Mouse (Mus musculus): Measurements from ENCODE around the gene Prmt8.

Prmt8 gene

GRCm38 (mm10) chr6:127739921-127740320, 29.4 kb downstream of the Prmt8 start:
- in situ Hi-C loops (cut with MboI): no loop called here

- in situ Hi-C loops (cut with MboI): no loop called here
Measured at GRCm38 (mm10) chr6:127735130-127735981, 33.9 kb downstream of the Prmt8 start.

- in situ Hi-C loops (cut with MboI): no loop called here
Measured at GRCm38 (mm10) chr6:127723126-127723525, 46.1 kb downstream of the Prmt8 start.

GRCm38 (mm10) chr6:127719875-127720274, 49.4 kb downstream of the Prmt8 start:
- in situ Hi-C loops (cut with MboI): no loop called here

GRCm38 (mm10) chr6:127717239-127718137, 51.8 kb downstream of the Prmt8 start:
- in situ Hi-C loops (cut with MboI): no loop called here

GRCm38 (mm10) chr6:127715428-127715827, 53.8 kb downstream of the Prmt8 start:
- in situ Hi-C loops (cut with MboI): no loop called here

GRCm38 (mm10) chr6:127714906-127715305, 54.4 kb downstream of the Prmt8 start:
- in situ Hi-C loops (cut with MboI): no loop called here

GRCm38 (mm10) chr6:127708218-127708628, 61.0 kb downstream of the Prmt8 start:
- in situ Hi-C loops (cut with MboI): no loop called here

GRCm38 (mm10) chr6:127701036-127701783, 68.1 kb downstream of the Prmt8 start:
- in situ Hi-C loops (cut with MboI): no loop called here

- in situ Hi-C loops (cut with MboI): no loop called here
Measured at GRCm38 (mm10) chr6:127693681-127694080, 75.6 kb downstream of the Prmt8 start.

GRCm38 (mm10) chr6:127692298-127692697, 77.0 kb downstream of the Prmt8 start:
- in situ Hi-C loops (cut with MboI): no loop called here

GRCm38 (mm10) chr6:127687181-127687860, 82.0 kb downstream of the Prmt8 start:
- in situ Hi-C loops (cut with MboI): no loop called here

- in situ Hi-C loops (cut with MboI): no loop called here
Measured at GRCm38 (mm10) chr6:127684981-127685380, 84.3 kb downstream of the Prmt8 start.

- in situ Hi-C loops (cut with MboI): no loop called here
Measured at GRCm38 (mm10) chr6:127683561-127683960, 85.7 kb downstream of the Prmt8 start.

- in situ Hi-C loops (cut with MboI): no loop called here
Measured at GRCm38 (mm10) chr6:127680784-127681183, 88.5 kb downstream of the Prmt8 start.

- in situ Hi-C loops (cut with MboI): no loop called here
Measured at GRCm38 (mm10) chr6:127678998-127679397, 90.3 kb downstream of the Prmt8 start.

- in situ Hi-C loops (cut with MboI): no loop called here
Measured at GRCm38 (mm10) chr6:127678320-127678719, 91.0 kb downstream of the Prmt8 start.

GRCm38 (mm10) chr6:127676866-127677265, 92.4 kb downstream of the Prmt8 start:
- in situ Hi-C loops (cut with MboI): no loop called here

GRCm38 (mm10) chr6:127672071-127672470, 97.2 kb downstream of the Prmt8 start:
- in situ Hi-C loops (cut with MboI): no loop called here

- in situ Hi-C loops (cut with MboI): no loop called here
Measured at GRCm38 (mm10) chr6:127670031-127670430, 99.2 kb downstream of the Prmt8 start.

- in situ Hi-C loops (cut with MboI): no loop called here
Measured at GRCm38 (mm10) chr6:127669313-127669712, 100.0 kb downstream of the Prmt8 start.
